Mouse (Mus musculus): ENCODE results near the gene Carns1.
A peak's percentile ranks its signal among the peaks of the same experiment; 100 is the strongest.
"Not testable (repeated sequence)": the region's sequence is repeated elsewhere in the genome, so short reads cannot be mapped to it uniquely, and the experiment has no call there.

The Carns1 gene

DNA sequence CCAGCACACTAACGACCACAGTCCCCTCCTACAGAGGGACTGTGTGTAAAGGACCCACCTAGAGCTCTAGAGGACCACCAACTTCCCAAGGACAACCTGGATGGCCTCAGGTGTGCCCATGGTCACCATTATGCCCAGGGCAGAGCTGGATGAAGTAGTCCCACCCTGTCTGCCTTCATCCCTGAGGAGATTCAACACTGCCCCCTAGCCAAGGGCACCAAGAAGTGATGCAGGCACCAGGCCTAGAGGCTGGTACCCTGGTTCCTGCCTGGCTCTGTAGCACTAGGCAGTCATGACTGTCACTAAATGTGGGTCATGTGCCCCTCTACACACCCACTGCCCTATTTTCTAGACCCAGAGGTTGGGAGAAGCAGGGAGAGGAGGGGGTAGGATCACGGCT lies 43.5 kb downstream of the Carns1 start:
- DNase-seq (ENCODE audit: low read depth, low spot score), result no peak

GRCm38 (mm10) chr19:4131075-4131474 lies 44.2 kb downstream of the Carns1 start:
- no peak for DNase-seq (ENCODE audit: low read depth, low spot score)

- DNase-seq (ENCODE audit: low read depth, low spot score), result no peak
Observed at GRCm38 (mm10) chr19:4130106-4130505, 45.2 kb downstream of the Carns1 start.

DNA sequence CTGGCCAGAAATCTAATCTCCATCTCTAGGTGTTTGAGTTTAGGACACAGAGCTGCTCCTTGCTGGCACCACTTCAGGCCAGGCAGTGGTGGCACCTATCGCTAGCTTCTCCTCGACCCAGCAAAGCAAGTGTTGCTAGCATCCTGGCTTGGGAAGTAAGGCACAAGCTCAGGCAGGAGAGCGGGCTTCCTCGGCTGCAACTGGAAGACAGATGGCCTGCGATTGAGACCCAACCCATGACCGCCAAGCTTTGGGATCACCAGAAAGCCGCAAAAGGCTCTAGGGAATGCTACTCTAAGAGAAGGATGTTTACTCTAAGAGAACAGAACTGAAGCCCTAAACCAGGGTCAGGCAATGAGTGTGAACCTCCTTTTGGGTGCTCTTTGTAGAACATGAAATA lies 45.8 kb downstream of the Carns1 start:
- DNase-seq (ENCODE audit: low read depth, low spot score), result no peak

DNA sequence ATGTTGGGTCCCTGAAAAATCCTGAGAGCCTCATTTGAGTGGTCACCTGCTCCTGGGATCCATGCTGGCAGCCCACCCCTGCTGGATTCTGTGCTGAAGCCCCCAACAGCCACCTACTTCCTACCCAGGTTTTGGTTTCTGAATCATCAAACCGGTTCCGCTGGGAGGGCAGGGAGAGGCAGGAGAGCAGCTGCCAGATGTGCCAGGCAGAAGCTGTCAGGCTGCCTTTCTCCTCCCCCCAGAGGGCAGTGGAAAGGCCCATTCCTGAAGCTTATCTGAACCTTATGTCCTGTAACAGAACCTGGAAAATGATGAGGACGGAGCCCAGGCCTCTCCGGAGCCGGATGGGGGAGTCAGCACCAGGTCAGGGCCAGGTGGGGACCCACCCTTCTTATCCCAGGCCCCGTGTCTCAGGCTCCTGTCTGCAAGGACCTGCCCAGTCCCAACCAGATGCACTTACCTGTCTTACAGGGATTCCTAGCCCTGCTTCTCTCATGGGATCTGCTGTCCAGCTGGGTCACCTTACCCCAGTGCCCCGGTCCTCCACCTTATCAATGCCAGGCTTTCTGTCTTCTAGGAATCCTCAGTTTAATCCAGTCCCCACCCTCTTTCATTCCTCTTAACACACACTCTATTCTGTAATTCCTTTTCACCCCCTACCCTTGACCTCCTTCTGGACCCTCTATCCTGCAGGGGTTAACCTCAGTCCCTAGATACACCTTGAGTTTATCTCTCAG lies 48.4 kb downstream of the Carns1 start:
- no peak for DNase-seq (ENCODE audit: low read depth, low spot score)

DNA sequence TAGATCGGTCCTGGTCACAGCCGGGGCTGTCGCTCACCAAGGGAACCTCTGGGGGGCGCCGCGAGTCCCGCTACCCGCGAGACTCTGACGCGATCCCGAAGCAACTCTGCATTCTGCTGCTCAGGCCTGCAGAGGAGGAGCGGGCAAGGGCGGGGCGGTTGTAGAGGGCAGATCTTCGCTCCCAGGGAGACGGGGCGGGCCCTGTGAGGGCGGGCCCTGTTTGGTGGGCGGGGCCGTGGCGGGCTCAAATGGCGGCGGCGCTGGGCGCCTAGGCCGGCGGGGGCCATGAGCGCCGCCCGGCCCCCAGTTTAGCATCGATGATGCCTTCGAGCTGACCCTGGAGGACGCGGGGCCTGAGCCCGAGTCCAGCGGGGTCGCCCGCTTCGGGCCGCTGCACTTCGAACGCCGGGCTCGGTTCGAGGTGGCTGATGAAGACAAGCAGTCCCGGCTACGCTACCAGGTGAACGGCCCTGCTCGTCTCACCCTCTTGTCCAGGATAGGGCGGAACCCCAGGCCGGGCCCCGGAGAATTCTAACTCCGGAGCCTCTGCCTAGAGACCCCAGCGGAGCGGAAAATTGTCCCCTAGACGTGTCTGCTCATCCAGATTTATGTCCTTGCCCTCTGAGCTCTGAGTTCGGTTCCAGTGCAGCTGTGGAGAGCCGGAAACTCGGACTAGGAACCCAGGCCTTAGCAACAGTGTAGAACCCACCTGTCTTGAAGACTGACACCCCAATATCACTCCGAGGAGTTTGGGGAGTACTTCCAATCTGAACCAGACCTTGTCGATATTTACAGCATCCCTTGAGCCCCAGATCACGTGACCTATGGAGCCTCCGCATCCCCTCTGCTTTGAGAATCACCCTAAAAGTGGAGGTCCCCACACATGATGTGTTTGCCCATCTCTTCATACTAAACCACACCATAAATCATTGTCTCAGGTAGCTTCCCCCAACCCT lies 49.3 kb downstream of the Carns1 start, which contains the start of gene Aip:
TSS of gene Aip (minus strand) at position 118 of the 956 bp plus-strand sequence.
- peak; percentile 92 for DNase-seq (ENCODE audit: low read depth, low spot score)

GRCm38 (mm10) chr19:4125268-4125667 lies 50.0 kb downstream of the Carns1 start:
- DNase-seq (ENCODE audit: low read depth, low spot score), result not testable (repeated sequence)

DNA sequence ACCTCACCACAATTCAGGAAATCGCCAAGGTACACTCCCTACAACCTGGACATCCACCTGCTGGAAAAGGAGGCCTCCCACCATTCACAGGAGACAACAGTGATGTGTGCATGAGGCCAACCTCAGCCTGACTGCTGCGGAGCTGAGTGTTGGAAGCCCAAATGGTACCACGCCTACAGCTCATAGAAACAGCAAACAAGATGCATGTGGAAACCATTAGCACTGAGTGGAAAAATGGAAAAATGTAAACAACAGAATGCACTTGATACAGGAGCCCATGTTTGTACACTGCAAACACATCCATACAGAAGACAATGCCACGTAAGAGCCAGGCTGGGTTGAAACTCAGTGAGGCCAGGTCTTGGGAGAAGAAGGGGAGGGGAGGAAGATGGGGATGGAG lies 50.8 kb downstream of the Carns1 start:
- DNase-seq (ENCODE audit: low read depth, low spot score), result no peak

- no peak for DNase-seq (ENCODE audit: low read depth, low spot score)
Observed at GRCm38 (mm10) chr19:4122411-4123370, 52.6 kb downstream of the Carns1 start.

DNA sequence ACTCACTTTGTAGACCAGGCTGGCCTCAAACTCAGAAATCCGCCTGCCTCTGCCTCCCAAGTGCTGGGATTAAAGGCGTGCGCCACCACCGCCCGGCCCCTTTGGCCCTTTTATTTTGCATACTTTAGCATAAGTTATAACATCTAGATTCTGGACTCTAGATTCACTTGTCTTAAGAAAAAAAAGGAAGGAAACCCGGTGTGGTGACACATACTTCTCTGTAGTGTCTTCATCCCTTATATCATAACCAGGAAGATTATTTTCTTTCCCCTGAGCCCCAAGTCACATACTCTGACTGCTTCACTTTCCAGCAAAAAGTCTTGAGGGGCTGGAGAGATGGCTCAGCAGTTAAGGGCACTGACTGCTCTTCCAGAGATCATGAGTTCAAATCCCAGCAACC lies 53.4 kb downstream of the Carns1 start:
- DNase-seq (ENCODE audit: low read depth, low spot score), result not testable (repeated sequence)

DNA sequence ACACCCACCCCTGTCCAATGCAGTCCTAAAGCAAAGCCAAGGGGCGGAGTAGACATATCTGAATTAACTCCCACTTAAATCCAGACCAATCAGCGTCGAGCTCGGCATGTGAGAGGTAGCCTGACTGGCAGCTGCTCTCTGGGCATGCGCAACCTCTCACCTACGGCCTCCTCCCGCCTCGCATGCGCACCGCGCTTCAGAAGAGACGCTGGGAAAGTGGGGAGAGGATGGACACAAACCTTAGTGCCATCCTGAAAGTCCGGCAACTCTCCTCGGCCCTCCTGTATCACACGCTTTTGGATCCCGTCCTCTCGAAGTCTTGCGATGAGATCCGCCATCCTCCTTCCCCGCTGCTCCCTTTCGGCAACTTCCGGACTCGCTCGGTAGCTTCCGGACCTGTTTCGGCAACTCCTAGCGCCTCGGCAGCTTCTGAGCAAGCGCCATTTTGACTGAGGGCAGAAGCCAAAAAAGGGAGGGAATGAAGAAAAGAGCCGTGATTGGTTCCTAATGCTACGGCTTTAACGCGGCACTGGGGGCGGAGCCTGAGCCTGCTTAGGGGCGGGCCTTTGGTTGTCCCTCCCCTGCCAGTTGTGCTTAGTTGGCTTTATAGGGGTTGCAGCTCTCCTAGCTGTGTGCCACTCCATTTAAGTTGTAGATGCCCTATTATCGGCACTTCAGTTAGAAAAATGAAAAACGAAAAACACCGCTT lies 54.0 kb downstream of the Carns1 start:
- peak; percentile 98 for DNase-seq (ENCODE audit: low read depth, low spot score)

DNA sequence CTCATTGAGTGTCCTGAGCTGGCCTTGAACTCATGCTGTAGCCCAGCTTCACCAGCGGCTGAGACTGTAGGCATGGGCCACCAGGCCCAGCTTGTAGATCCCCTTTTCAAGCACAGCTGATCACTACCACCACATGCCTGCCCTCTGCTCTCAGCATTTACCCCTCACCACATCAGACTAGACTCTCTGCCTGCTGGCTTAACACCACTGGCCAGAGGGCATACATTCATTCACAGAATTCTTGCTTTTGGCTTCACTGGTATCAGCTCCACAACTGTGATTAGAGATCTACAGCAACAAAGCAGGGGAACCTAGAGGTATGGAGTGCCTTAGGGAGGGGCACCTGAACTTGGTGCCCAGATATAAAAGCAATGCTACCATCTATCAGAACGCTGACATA lies 54.8 kb downstream of the Carns1 start:
- DNase-seq (ENCODE audit: low read depth, low spot score), result no peak

DNA sequence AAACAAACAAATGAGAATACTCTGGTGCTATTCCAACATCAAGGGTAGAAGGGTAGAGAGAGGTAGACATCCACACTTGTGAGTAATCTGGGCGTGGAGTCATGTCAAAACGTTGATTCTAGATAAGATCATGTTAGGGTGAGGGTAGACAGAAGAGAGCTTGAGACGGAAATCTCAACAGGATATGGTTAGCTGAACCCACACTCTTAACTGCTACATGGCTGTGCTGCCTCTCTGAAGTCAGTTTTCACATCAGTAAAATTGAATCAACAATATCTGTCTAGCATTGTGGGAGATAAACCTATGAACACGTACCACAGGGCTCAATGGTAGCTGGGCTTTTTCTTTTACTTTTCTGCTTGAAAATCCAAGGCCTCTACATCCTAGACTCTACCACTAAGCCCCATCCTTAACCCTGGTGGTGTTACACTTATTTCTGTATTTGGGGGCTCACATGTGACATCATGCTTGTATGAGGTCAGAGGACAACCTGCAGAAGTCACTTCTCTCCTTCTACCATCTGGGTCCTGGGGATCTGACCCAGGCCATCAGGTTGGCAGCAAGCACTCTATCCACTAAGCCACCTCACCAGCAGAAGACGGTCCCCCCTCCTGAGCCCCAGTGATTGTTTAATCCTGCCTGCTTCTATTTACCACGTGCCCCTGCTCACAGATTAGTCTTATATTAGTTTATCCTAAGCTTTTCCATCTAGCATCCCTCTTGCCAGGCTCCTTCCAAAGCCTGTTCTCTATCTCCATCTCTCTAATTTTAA lies 55.4 kb downstream of the Carns1 start:
- DNase-seq (ENCODE audit: low read depth, low spot score), result no peak

- no peak for DNase-seq (ENCODE audit: low read depth, low spot score)
Observed at GRCm38 (mm10) chr19:4118350-4118749, 56.9 kb downstream of the Carns1 start.

GRCm38 (mm10) chr19:4117006-4117405 lies 58.3 kb downstream of the Carns1 start:
- no peak for DNase-seq (ENCODE audit: low read depth, low spot score)

- DNase-seq (ENCODE audit: low read depth, low spot score), result no peak
Observed at GRCm38 (mm10) chr19:4115816-4116215, 59.5 kb downstream of the Carns1 start.

DNA sequence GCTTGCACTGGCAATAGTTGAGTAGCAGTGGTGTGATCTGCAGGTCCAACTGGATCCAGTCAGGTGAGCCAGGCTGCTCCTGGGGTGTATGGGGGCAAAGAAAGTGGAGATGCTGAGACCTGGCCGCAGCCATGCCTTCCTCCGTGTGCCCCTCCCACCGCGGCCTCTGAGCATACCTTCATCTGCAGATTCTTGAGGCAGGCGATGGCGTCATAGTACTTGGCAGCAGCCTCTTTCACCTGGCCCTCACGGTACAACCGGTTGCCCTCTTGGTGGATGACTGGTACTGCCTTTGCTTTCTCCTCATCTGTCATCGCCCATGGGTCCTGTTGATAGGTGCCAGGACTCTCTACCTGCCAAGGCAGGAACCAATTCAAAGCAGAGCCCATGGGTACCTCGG lies 60.1 kb downstream of the Carns1 start:
- no peak for DNase-seq (ENCODE audit: low read depth, low spot score)

GRCm38 (mm10) chr19:4114551-4114950 lies 60.7 kb downstream of the Carns1 start:
- DNase-seq (ENCODE audit: low read depth, low spot score), result no peak
